Mouse (Mus musculus) CH12.LX (cell line): Measurements from ENCODE around the gene Aatf. TPM values are rescaled to one million over a fixed set of nuclear protein-coding genes. Genes with fewer than 3 reads are reported as not detected.

ENCODE experiments used
- DNase-seq: peaks from one replicate; pipeline ENCODE4 v3.0.0-alpha.2; 2013; ENCODE audit errors: extremely low read depth
- H3K27ac ChIP-seq: 2 replicates; pipeline ENCODE4 v1.5.1; 2012; ENCODE audit warnings: low read depth, mild to moderate bottlenecking, control low read depth, moderate library complexity; ENCODE audit not compliant: insufficient read depth
- H3K27me3 ChIP-seq: replicated peaks from 2 replicates; pipeline ENCODE3; 2012; ENCODE audit warnings: inconsistent platforms
- H3K36me3 ChIP-seq, 2 experiments: replicated peaks in 1 of 2; 2 replicates each; pipeline versions ENCODE3 to v1.6.1; 2012; ENCODE audit warnings: inconsistent platforms in 1 of 2, low read length in 1 of 2, mild to moderate bottlenecking in 1 of 2, mixed read lengths in 1 of 2, moderate library complexity in 1 of 2; ENCODE audit not compliant: control insufficient read depth in 1 of 2, insufficient read depth in 1 of 2
- H3K4me1 ChIP-seq, 2 experiments: 2 replicates each; pipeline ENCODE4 v1.6.1; 2012; ENCODE audit warnings: inconsistent platforms in 1 of 2, moderate library complexity in 1 of 2; ENCODE audit not compliant: insufficient read depth in 2 of 2, control insufficient read depth in 1 of 2
- H3K4me2 ChIP-seq: 2 replicates; pipeline ENCODE4 v1.6.1; 2012; ENCODE audit warnings: low read depth, mild to moderate bottlenecking, control low read depth; ENCODE audit not compliant: poor library complexity, insufficient read depth, severe bottlenecking
- H3K4me3 ChIP-seq, 3 experiments: fragments of 150-350 bp in 1 of 3; sonication (generic) in 1 of 3; replicated peaks in 1 of 3; 2 replicates each; pipeline versions ENCODE3 to v1.5.1; 2011 to 2012; ENCODE audit warnings: low read depth in 2 of 3, low read length in 2 of 3, mild to moderate bottlenecking in 2 of 3, moderate library complexity in 2 of 3, control low read depth in 1 of 3, improper control_type of control experiment in 1 of 3, inconsistent platforms in 1 of 3, mixed read lengths in 1 of 3; ENCODE audit not compliant: poor library complexity in 1 of 3
- H3K79me2 ChIP-seq: replicated peaks from 2 replicates; pipeline ENCODE4 v1.6.1; 2012; ENCODE audit warnings: mild to moderate bottlenecking, moderate library complexity; ENCODE audit not compliant: control insufficient read depth, poor library complexity, insufficient read depth, severe bottlenecking; ENCODE audit errors: extremely low read depth
- H3K9ac ChIP-seq: 2 replicates; pipeline ENCODE4 v1.6.1; 2012; ENCODE audit warnings: low read depth, mild to moderate bottlenecking, control low read depth, moderate library complexity; ENCODE audit not compliant: insufficient read depth
- H3K9me3 ChIP-seq: replicated peaks from 2 replicates; pipeline ENCODE3; 2012; ENCODE audit warnings: low read length, inconsistent platforms, mixed read lengths
- CHD1 ChIP-seq: IDR thresholded peaks from 2 replicates; pipeline ENCODE4 v1.6.1; 2012; ENCODE audit warnings: low read depth, low read length, improper control_type of control experiment, inconsistent platforms
- CTCF ChIP-seq, 2 experiments: IDR thresholded peaks in 1 of 2; conservative IDR thresholded peaks in 1 of 2; 2 replicates each; pipeline ENCODE4 v1.5.1; 2011 to 2012; ENCODE audit warnings: low read depth in 2 of 2, low read length in 2 of 2, improper control_type of control experiment in 1 of 2, inconsistent platforms in 1 of 2, mild to moderate bottlenecking in 1 of 2, moderate library complexity in 1 of 2
- E2F4 ChIP-seq: IDR thresholded peaks from 2 replicates; pipeline ENCODE4 v1.6.1; 2011; ENCODE audit warnings: low read depth, low read length, improper control_type of control experiment; ENCODE audit not compliant: insufficient replicate concordance
- EP300 ChIP-seq: IDR thresholded peaks from 2 replicates; pipeline ENCODE4 v1.6.1; 2011; ENCODE audit warnings: low read length, improper control_type of control experiment
- ETS1 ChIP-seq: conservative IDR thresholded peaks from 2 replicates; pipeline ENCODE4 v1.6.1; 2012; ENCODE audit warnings: low read depth, mild to moderate bottlenecking, inconsistent platforms, low read length, improper control_type of control experiment, moderate library complexity
- GABPA ChIP-seq: IDR thresholded peaks from 2 replicates; pipeline ENCODE4 v1.6.1; 2012; ENCODE audit warnings: low read depth, low read length, improper control_type of control experiment, inconsistent platforms; ENCODE audit not compliant: insufficient replicate concordance
- HCFC1 ChIP-seq: IDR thresholded peaks from 2 replicates; pipeline ENCODE4 v1.6.1; 2012; ENCODE audit warnings: low read depth, mild to moderate bottlenecking, inconsistent platforms, low read length, improper control_type of control experiment
- IRF4 ChIP-seq: IDR thresholded peaks from 2 replicates; pipeline ENCODE4 v1.6.1; 2014; ENCODE audit warnings: low read depth, mild to moderate bottlenecking, inconsistent platforms, low read length, improper control_type of control experiment
- JUN ChIP-seq: IDR thresholded peaks from 2 replicates; pipeline ENCODE4 v1.6.1; 2011; ENCODE audit warnings: low read depth, mild to moderate bottlenecking, low read length, improper control_type of control experiment, moderate library complexity; ENCODE audit not compliant: insufficient read depth
- MAFK ChIP-seq: IDR thresholded peaks from 2 replicates; pipeline ENCODE4 v1.6.1; 2011; ENCODE audit warnings: low read length, improper control_type of control experiment; ENCODE audit not compliant: insufficient replicate concordance
- MAX ChIP-seq: IDR thresholded peaks from 2 replicates; pipeline ENCODE4 v1.6.1; 2011; ENCODE audit warnings: low read length, improper control_type of control experiment
- MAZ ChIP-seq: IDR thresholded peaks from 2 replicates; pipeline ENCODE4 v1.6.1; 2012; ENCODE audit warnings: low read depth, mild to moderate bottlenecking, inconsistent platforms, low read length, improper control_type of control experiment, moderate library complexity
- MYC ChIP-seq: IDR thresholded peaks from 2 replicates; pipeline ENCODE4 v1.6.1; 2011; ENCODE audit warnings: low read depth, mild to moderate bottlenecking, improper control_type of control experiment, low read length
- NELFE ChIP-seq: IDR thresholded peaks from 2 replicates; pipeline ENCODE4 v1.6.1; 2011; ENCODE audit warnings: low read depth, low read length, improper control_type of control experiment
- POLR2A ChIP-seq: IDR thresholded peaks from 2 replicates; pipeline ENCODE4 v1.6.1; 2011; ENCODE audit warnings: low read depth, mild to moderate bottlenecking, improper control_type of control experiment, low read length
- POLR2AphosphoS2 ChIP-seq: IDR thresholded peaks from 2 replicates; pipeline ENCODE4 v1.6.1; 2011; ENCODE audit warnings: low read depth, low read length, improper control_type of control experiment
- RAD21 ChIP-seq: IDR thresholded peaks from 2 replicates; pipeline ENCODE4 v1.6.1; 2011; ENCODE audit warnings: low read depth, mild to moderate bottlenecking, low read length, improper control_type of control experiment, moderate library complexity
- RCOR1 ChIP-seq: conservative IDR thresholded peaks from 2 replicates; pipeline ENCODE4 v1.6.1; 2012; ENCODE audit warnings: low read depth, mild to moderate bottlenecking, inconsistent platforms, low read length, improper control_type of control experiment
- SIN3A ChIP-seq: IDR thresholded peaks from 2 replicates; pipeline ENCODE4 v1.6.1; 2012; ENCODE audit warnings: low read length, improper control_type of control experiment, inconsistent platforms
- SMC3 ChIP-seq: IDR thresholded peaks from 2 replicates; pipeline ENCODE4 v1.6.1; 2011; ENCODE audit warnings: low read depth, low read length, improper control_type of control experiment
- TBP ChIP-seq: conservative IDR thresholded peaks from 2 replicates; pipeline ENCODE4 v1.6.1; 2011; ENCODE audit warnings: low read depth, low read length, improper control_type of control experiment
- TCF12 ChIP-seq: IDR thresholded peaks from 2 replicates; pipeline ENCODE4 v1.6.1; 2014; ENCODE audit warnings: low read depth, mild to moderate bottlenecking, inconsistent platforms, low read length, improper control_type of control experiment
- UBTF ChIP-seq: IDR thresholded peaks from 2 replicates; pipeline ENCODE4 v1.6.1; 2012; ENCODE audit warnings: low read depth, mild to moderate bottlenecking, inconsistent platforms, low read length, improper control_type of control experiment, moderate library complexity
- USF1 ChIP-seq: IDR thresholded peaks from 2 replicates; pipeline ENCODE4 v1.6.1; 2014; ENCODE audit warnings: low read depth, mild to moderate bottlenecking, inconsistent platforms, low read length, improper control_type of control experiment
- ZKSCAN1 ChIP-seq: IDR thresholded peaks from 2 replicates; pipeline ENCODE4 v1.6.1; 2012; ENCODE audit warnings: low read depth, inconsistent platforms, low read length, improper control_type of control experiment, borderline replicate concordance
- ZMIZ1 ChIP-seq: IDR thresholded peaks from 2 replicates; pipeline ENCODE4 v1.6.1; 2012; ENCODE audit warnings: low read depth, mild to moderate bottlenecking, inconsistent platforms, low read length, improper control_type of control experiment
- dilution Hi-C: fragments of 300-500 bp; cut with MboI; formaldehyde crosslinking; loops from 2 replicates; pipeline ENCODE4 v1.14.3; 2020; ENCODE audit warnings: low sequenced_read_pairs; ENCODE audit not compliant: extremely low pct_unique_long_range_greater_than_20kb, extremely low pct_ligation_motif_present
- in situ Hi-C: fragments of 300-500 bp; cut with MboI; formaldehyde crosslinking; loops from 3 replicates; pipeline ENCODE4 v1.14.3; 2019; ENCODE audit warnings: low sequenced_read_pairs, low pct_ligation_motif_present, low pct_unique_long_range_greater_than_20kb, mixed read lengths
- polyA plus RNA-seq: library from polyadenylated mRNA; unstranded; fragments of >175 nt; gene quantifications from 2 replicates; pipeline ENCODE4 v1.2.1, GENCODE M21; 2012; ENCODE audit warnings: low read depth; ENCODE audit not compliant: insufficient read length
- total RNA-seq, 2 experiments: library from RNA; depleted of rRNA; stranded (reverse); fragments of 300-350 nt in 1 of 2; fragments of >200 nt in 1 of 2; gene quantifications; 2 replicates each; pipeline ENCODE4 v1.2.3; 2012 to 2014

Aatf gene
- total and polyA plus RNA-seq, 3 experiments: 69.8 to 112 (median 71.7) TPM

- H3K9me3 ChIP-seq: no peaks in the 10 kb centered on the region
- no peak overlapping the region for H3K4me2 ChIP-seq
- H3K4me1 ChIP-seq: no peaks in the 10 kb centered on the region
- dilution Hi-C loops: no loop called here
- H3K4me3 ChIP-seq: no peak overlapping the region
- no peaks in the 10 kb centered on the region for H3K79me2 ChIP-seq
- TF ChIP-seq TBP: no peak
- no peak for TF ChIP-seq POLR2A
- no peak for TF ChIP-seq UBTF
- no peak for TF ChIP-seq JUN
- TF ChIP-seq RCOR1: no peak
- no peak for TF ChIP-seq ZKSCAN1
- no peak for TF ChIP-seq MAFK
- no peak for TF ChIP-seq HCFC1
- no peak for TF ChIP-seq CTCF (conservative IDR thresholded peaks at IDR 0.05 in 1 of 2, IDR thresholded peaks at IDR 0.05 in 1 of 2; ENCODE audit: low read depth in 2 of 2, low read length in 2 of 2)
- no peak for TF ChIP-seq ETS1
- no peak for TF ChIP-seq GABPA
- TF ChIP-seq CHD1: no peak
- no peak for TF ChIP-seq SIN3A
- TF ChIP-seq IRF4: no peak
- TF ChIP-seq SMC3: no peak
- no peak for TF ChIP-seq EP300
- no peak for TF ChIP-seq E2F4
- TF ChIP-seq MYC: no peak
- TF ChIP-seq MAZ: no peak
- no peak for TF ChIP-seq MAX
- H3K36me3 ChIP-seq: peaks cover 76 to 92% of the 10 kb centered on the region in 2 experiments
- in situ Hi-C loops: no loop called here
- H3K9ac ChIP-seq: no peak overlapping the region
- no peak overlapping the region for H3K27ac ChIP-seq
- H3K27me3 ChIP-seq: no peaks in the 10 kb centered on the region
- no peak for DNase-seq
These were observed 118.3 kb downstream of the Aatf start for GRCm38 (mm10) chr11:84395010-84395409.

GRCm38 (mm10) chr11:84393571-84393970 is 119.8 kb downstream of the Aatf start:
- Histone ChIP-seq H3K9ac (no peak overlapping the region), H3K27me3 (no peaks in the 10 kb centered on the region), H3K4me3 (no peak overlapping the region), H3K27ac (no peak overlapping the region), H3K4me2 (no peak overlapping the region), H3K36me3 (peaks cover 72 to 96% of the 10 kb centered on the region in 2 experiments), H3K9me3 (no peaks in the 10 kb centered on the region), H3K4me1 (no peaks in the 10 kb centered on the region), H3K79me2 (no peaks in the 10 kb centered on the region)
- TF ChIP-seq USF1 (no peak), MAZ (no peak), NELFE (no peak), ZMIZ1 (no peak), IRF4 (no peak), POLR2AphosphoS2 (no peak), TCF12 (no peak), HCFC1 (no peak), ZKSCAN1 (no peak), E2F4 (no peak), RAD21 (no peak)
- dilution Hi-C loops: no loop called here
- in situ Hi-C loops: no loop called here
- no peak for DNase-seq
